Mouse (Mus musculus): ENCODE results near the gene Fbxw16.
"Not testable (repeated sequence)": the region's sequence is repeated elsewhere in the genome, so short reads cannot be mapped to it uniquely, and the experiment has no call there.

Gene Fbxw16

GRCm38 (mm10) chr9:109449040-109449439, at the start of gene Fbxw16:
Fbxw16 (minus strand) TSS chr9:109449140.
- Histone ChIP-seq H3K9me3 (ENCODE audit: low read length) (peaks cover 6% of the 10 kb centered on the region), H3K4me3 (replicated peaks; ENCODE audit: low read length) (no peak within 1 kb of the TSS), H3K36me3 (ENCODE audit: insufficient read depth, low read length) (no peaks in the 10 kb centered on the region), H3K27me3 (ENCODE audit: insufficient read depth, low read length) (no peaks in the 10 kb centered on the region), H3K4me1 (replicated peaks; ENCODE audit: low read depth, low read length) (no peaks in the 10 kb centered on the region)
- TF ChIP-seq POU5F1 (IDR thresholded peaks at IDR 0.05; ENCODE audit: borderline replicate concordance, low read length) (no peak), CTCF (conservative IDR thresholded peaks at IDR 0.05; ENCODE audit: low read length) (no peak), NANOG (IDR thresholded peaks at IDR 0.05; ENCODE audit: borderline replicate concordance, low read length) (no peak)

- H3K36me3 ChIP-seq (ENCODE audit: insufficient read depth, low read length); H3K4me1 ChIP-seq (replicated peaks; ENCODE audit: low read depth, low read length); H3K27me3 ChIP-seq (ENCODE audit: insufficient read depth, low read length); H3K9me3 ChIP-seq (ENCODE audit: low read length); H3K4me3 ChIP-seq (replicated peaks; ENCODE audit: low read length): not testable (repeated sequence)
These were observed 46.8 kb upstream of the Fbxw16 start, which contains the start of gene Fbxw19 for GRCm38 (mm10) chr9:109495775-109496174. Fbxw19 (minus strand) TSS chr9:109495875.

GRCm38 (mm10) chr9:109432956-109433355, 16.0 kb downstream of the Fbxw16 start:
- Histone ChIP-seq H3K4me3 (replicated peaks; ENCODE audit: low read length) (no peak overlapping the region), H3K9me3 (ENCODE audit: low read length) (peaks cover 6% of the 10 kb centered on the region), H3K4me1 (replicated peaks; ENCODE audit: low read depth, low read length) (no peaks in the 10 kb centered on the region), H3K36me3 (ENCODE audit: insufficient read depth, low read length) (no peaks in the 10 kb centered on the region), H3K27me3 (ENCODE audit: insufficient read depth, low read length) (no peaks in the 10 kb centered on the region)
- no peak for TF ChIP-seq NANOG (IDR thresholded peaks at IDR 0.05; ENCODE audit: borderline replicate concordance, low read length)

GRCm38 (mm10) chr9:109404196-109404595, 44.7 kb downstream of the Fbxw16 start, which contains the start of gene Fbxw22:
Fbxw22 (minus strand) TSS chr9:109404296.
- not testable (repeated sequence) for H3K4me3 ChIP-seq (replicated peaks; ENCODE audit: low read length); H3K27me3 ChIP-seq (ENCODE audit: insufficient read depth, low read length); H3K4me1 ChIP-seq (replicated peaks; ENCODE audit: low read depth, low read length); H3K9me3 ChIP-seq (ENCODE audit: low read length); H3K36me3 ChIP-seq (ENCODE audit: insufficient read depth, low read length)
